Mouse (Mus musculus): Measurements from ENCODE around the gene Csnk2a1.

GRCm38 (mm10) chr2:152225536-152225935 lies 1.1 kb upstream of the Csnk2a1 start:
- TF ChIP-seq CTCF (IDR thresholded peaks at IDR 0.05; ENCODE audit: borderline replicate concordance, extremely low read depth, insufficient read depth, insufficient read length) (no peak), POLR2A (IDR thresholded peaks at IDR 0.05; ENCODE audit: borderline replicate concordance, extremely low read depth, insufficient read depth, insufficient read length, poor library complexity, severe bottlenecking) (no peak)
